Mouse (Mus musculus) neutrophil, adult 83 days (primary cell): Measurements from ENCODE around the gene Tradd. TPM values are rescaled to one million over a fixed set of nuclear protein-coding genes. Genes with fewer than 3 reads are reported as not detected.

Experiments
- total RNA-seq, 2 experiments: library from RNA; stranded (reverse); gene quantifications; one replicate each; pipeline ENCODE4 v1.2.4; 2023

Tradd gene
- total RNA-seq = 10 to 100 TPM; 14.7 to 15.1 TPM

DNA sequence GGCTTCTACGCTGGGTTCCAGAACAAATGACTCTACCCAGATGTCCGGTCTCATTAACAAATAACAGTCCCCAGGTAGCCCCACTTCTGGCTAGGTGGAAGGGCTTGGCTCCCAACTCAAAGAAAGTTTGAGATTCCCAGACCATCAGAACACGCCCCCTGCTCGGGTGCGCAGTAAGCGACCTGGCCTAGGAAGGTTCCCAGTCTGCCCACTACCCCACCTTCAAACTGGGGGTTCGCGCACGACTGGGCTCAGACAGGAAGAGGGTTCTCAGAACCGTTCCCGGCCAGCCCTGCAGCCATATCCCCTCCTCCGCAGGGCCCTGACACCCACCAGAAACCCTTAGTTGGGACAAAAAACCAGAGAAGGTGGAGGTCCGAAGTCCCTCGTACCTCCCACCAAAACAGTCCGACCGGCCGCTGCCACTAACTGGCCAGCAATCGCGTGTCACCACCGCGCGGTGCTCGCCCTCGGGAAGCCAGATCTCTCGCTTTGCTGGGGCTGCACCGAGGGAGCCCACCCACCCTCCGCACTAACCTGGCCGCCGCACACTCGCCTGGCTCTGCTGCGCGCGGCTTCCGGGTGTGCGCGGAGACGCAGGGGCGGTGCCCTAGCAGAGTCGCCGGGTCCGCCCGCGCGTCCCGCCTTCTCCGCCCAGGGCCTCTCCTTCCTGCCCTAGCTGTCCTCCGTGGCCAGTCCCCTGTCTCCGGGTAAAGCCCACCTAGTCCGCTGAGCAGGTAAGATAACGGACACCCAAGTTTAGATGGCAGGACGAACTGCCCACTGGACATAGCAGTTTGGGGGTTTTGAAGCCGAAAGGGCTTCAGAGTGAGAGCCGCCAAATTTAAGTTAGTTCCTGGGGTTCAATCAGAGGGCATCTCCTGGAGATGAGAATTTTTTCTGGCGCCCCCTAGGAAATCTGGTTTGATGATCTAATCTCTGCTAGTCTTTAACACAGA lies at the start of gene Tradd, which contains the start of gene Fbxl8:
Gene Tradd (minus strand): TSS at position 586 of the 959 bp plus-strand sequence.
Gene Fbxl8 (plus strand): TSS at position 625 of the 959 bp plus-strand sequence.

DNA sequence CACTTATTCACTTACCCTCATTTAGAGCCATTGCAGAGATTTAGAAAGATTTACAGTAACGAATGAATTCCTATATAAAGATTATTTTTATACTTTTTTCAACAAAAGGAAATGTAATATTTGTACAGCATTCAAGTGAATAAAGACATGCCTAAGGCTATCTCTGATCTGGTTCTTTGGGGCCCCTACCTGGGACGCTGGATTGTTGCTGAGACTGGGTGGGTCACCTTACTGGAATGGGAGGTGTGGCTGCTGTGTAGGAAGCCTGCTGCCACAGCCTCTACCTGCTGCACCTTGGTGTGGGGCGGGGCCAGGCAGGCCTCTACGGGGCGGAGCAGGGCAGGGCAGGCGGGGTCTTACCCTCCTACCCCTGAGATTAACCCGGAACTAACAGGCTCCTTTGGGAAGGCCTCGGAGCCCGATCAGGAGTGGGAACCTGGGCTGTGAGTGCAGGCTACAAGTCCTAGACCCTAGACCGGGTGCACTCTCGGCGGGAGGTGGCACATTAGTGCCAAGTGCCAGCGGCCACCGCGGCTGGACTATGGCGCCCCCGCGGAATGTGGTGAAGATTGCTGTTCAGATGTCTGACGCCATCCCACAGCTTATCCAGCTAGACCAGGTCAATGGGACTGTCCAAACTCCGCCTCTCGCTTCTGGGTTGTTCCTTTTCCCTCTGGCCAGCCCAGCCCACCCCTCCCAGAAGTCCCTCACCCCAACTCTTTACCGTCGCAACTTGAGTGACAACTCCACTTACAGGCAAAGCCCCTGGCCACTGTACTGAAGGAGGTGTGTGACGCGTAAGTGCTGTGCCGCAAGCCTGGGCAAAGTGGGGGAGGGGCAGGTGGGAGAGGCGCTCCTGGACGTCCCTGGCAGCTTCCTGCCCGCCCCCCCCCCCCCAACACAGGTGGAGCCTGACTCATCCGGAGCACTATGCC lies 41.1 kb upstream of the Tradd start, which contains the start of gene Elmo3:
Gene Elmo3 (plus strand): TSS at position 391 of the 935 bp plus-strand sequence.

DNA sequence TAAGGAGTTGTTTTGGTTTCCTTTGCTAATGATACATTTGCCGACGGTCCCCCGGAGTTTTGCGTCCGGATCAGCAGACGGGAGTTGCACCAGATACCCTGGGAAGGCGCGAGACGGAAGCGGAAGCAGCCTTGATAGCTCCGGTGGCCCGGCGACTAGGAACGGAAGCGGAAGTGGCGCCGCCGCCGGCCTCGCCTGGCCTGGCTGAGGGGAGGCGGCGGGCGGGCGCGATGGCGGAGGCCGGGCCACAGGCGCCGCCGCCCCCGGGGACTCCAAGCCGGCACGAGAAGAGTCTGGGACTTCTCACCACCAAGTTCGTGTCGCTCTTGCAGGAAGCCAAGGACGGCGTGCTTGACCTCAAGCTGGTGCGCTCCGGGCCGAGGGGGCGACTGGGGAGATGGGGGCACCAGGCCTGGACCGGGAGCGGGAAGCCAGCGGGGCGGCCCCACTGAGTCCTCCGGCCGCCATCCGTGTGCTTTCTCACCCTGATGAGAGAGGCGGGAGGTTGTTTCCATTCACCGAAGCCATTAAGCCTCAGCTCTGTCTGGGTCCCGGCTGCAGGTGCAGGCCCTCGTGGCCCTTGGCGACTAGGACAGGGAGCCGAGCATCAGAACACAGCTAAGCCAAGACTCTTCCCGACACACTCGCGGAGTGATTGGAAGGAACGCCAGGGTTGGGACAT lies 33.2 kb upstream of the Tradd start, which contains the start of gene E2f4:
Gene E2f4 (plus strand): TSS at position 153 of the 682 bp plus-strand sequence.

DNA sequence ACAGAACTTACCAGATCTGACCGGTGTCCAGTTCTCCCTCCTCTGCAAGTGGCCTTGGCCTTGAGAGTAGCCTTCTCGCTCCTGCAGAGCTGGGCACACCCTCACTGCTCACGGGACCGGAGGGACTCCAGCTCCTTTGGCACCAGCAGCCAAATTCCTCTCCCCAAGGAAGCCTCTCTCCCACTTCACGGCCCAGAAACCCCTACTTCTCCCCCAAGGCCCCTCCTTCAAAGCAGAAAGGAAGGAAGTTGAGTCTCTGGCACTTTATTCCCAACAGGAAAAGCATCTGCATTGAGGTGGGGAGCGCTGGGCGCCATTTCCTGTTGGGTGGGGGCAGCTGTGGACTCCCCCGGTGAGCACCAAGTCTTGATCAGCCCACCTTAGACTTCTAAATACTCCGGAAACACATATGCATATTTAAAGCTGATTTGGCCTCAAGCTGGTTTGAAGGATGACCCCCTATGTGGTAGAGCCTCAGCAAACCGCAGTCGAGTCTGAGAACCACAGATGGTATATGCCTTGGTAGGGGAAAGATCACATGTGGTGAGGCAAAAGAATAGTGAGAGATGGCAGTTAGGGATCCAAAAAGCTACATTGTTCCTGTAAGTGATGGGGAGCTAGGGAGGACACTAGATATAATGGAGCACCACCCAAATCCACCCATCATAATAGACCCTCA lies 31.6 kb upstream of the Tradd start, which contains the start of gene Exoc3l:
Gene Exoc3l (minus strand): TSS at position 207 of the 679 bp plus-strand sequence.

DNA sequence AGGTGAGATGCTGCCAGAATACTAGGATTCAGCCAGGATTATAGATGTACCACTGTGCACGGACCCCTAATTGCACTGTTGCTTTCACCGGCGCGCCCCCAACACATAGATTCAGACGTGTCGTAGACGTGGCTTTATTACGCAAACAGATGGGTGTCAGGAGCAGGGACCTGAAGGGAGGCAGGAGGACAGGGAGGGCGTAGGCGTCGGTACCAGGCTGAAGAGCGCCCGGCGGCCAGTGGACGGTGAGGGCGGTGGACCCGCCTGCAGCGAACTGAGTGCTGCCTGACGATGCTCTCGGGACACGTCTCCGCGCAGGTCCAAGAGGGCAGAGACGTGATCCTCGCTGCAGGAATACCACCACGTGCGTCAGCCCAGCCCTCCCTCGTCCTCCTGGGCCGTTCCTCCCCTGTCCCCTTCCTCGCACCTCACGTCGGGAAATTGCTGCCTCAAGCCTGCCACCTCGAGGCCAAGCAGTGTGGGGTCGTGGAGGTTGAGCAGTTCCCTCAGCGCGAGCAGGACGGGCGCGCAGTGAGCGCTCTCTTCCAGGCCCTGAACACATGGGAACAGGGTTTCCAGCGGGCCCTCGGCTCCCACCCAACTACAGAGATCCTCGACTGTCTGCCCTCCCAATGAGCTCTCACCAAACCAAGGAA lies 25.5 kb upstream of the Tradd start, which contains the start of gene 4931428F04Rik:
Gene 4931428F04Rik (minus strand): TSS at position 60 of the 656 bp plus-strand sequence.

DNA sequence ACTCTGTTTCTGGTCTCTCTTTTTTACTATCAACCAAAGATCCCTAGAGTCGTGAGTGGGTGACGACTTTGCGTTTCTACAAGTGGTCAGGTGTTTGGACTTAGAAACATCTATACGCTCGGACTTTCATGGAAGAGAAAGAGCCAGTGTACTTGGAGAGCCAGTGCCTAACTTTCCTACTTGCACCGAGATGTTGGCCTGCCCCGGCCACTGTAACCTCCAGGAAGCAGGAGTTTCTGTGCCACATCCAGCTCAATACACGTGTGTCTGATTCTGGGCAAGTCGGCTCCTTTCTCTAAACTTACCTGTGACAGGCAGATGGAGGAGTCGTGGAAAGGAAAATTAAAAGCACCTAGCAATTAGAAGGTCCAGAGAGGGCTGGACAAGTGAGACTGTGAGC lies 11.4 kb upstream of the Tradd start, which contains the start of gene Nol3:
Gene Nol3 (plus strand): TSS at position 301 of the 400 bp plus-strand sequence.

DNA sequence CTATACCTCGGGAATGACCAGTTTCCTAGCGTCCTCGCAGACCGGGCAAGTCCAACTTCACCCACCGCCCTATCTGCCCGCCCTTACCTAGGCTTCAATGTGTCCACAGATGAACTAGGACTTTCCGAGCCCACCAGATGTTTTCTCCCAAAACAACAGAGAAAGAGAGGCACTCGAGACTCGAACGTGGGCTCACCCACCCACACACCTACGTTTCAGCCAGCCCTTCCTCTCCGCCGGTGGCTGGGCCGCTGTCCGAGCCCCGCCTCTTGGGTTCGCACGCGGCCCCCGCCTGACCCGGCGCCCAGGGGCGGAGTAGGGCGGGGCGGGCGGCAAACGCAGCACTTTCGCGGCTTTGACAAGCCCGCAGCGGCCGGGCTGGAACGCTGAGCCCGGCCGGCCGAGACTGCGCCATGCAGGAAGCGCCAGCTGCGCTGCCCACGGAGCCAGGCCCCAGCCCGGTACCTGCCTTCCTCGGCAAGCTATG lies 5.1 kb upstream of the Tradd start, which contains the start of gene Hsf4:
Gene Hsf4 (plus strand): TSS at position 341 of the 487 bp plus-strand sequence.

DNA sequence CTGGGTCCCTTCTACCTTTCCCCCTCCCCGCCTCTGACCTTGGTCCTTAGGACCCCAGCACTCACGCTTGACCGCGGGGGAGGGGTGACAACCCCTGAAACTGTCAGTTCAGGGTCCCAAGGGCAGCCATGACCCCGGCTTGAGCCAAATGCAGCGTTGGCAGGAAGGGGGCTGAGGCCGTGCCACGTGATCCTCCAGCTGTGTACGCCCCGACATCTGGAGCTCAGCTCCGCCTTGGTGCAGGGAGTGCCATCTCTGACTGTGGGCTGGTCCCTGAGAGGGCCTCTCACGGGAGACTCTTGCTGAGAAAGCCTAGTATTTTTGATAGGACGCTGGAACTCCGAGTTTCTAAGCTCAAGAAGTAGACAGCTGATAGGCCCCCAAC lies 9.5 kb downstream of the Tradd start, which contains the start of gene B3gnt9:
Gene B3gnt9 (minus strand): TSS at position 188 of the 385 bp plus-strand sequence.

DNA sequence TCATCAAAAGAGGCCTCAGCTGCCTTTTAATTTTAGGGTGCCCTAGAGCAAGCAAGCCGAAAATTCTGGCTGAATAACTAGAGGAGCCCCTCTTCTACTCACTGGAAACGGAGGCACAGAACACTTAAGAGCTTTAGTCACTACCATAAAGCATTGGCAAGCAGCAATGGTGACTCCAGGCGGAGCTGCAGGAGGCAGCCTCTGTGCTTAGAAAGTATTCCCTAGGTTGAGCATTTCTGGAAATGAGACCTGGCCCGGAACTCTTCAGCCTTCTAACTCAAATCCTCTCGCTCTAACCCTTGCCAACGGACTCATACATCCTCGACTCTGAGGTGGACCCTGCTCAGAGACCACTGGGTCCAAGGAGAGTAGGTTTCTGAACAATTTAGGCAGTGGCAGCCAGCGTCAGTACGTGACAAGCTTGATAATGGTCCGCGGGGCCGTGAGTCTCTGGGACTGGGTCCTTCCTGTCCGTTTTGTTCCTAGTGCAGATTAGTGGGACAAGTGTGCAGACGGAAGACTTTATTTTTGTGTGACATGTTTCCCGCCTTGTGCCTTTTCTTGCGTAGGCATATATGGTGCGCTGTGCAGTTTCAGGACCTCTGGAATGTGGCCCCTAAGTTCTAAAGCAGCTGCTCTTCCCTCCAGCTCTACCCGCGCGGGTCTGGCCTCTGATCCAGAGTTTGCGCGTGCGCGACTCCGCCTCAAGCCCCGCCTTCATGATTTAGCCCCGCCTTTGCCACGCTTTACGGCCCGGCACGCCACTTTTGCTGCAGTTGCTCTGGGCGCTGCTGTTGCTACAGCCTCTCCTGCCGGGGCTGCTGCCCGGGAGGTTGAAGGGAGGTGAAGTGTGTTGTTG lies 39.8 kb downstream of the Tradd start, which contains the start of gene D230025D16Rik:
Gene D230025D16Rik (plus strand): TSS at position 733 of the 859 bp plus-strand sequence.

Other genes starting within 250 kb of the Tradd start
- not detected for gene Ces3a, start 216.0 kb downstream of the Tradd start, total RNA-seq
- not detected for gene Ces3b, start 180.9 kb downstream of the Tradd start, total RNA-seq
- not detected for gene Ces4a, start 132.8 kb downstream of the Tradd start, total RNA-seq
- gene Cbfb, start 93.9 kb downstream of the Tradd start, total RNA-seq = 10 to 100 TPM; 75.7 to 84.6 TPM
- 10 to 100 TPM; 28.4 to 40.9 TPM for gene D230025D16Rik, start 39.5 kb downstream of the Tradd start, total RNA-seq
- gene B3gnt9, start 9.5 kb downstream of the Tradd start, total RNA-seq = 1 to 10 TPM in 1 of 2 experiments, under 1 TPM in 1; 0.46 to 1.0 TPM
- gene Fbxl8, start within 50 bp of the Tradd start, total RNA-seq = 1 to 10 TPM; 4.4 to 7.2 TPM
- gene Hsf4, start 5.2 kb upstream of the Tradd start, total RNA-seq = under 1 TPM in 1 of 2 experiments, not detected in 1; 0.75 TPM
- not detected for gene Nol3, start 11.5 kb upstream of the Tradd start, total RNA-seq
- 1 to 10 TPM; 1.4 to 1.8 TPM for gene 4931428F04Rik, start 25.3 kb upstream of the Tradd start, total RNA-seq
- 1 to 10 TPM; 1.0 to 1.5 TPM for gene Exoc3l, start 31.5 kb upstream of the Tradd start, total RNA-seq
- gene E2f4, start 33.1 kb upstream of the Tradd start, total RNA-seq = 10 to 100 TPM; 58.9 to 66.0 TPM
- 1 to 10 TPM in 1 of 2 experiments, under 1 TPM in 1; 0.81 to 1.7 TPM for gene Elmo3, start 41.0 kb upstream of the Tradd start, total RNA-seq
- gene Lrrc29, start 61.7 kb upstream of the Tradd start, total RNA-seq = 1 to 10 TPM; 5.8 to 6.6 TPM
- gene Tmem208, start 61.7 kb upstream of the Tradd start, total RNA-seq = 10 to 100 TPM; 25.0 to 27.3 TPM
- gene Fhod1, start 83.3 kb upstream of the Tradd start, total RNA-seq = 10 to 100 TPM; 32.7 to 37.5 TPM
- gene Slc9a5, start 84.2 kb upstream of the Tradd start, total RNA-seq = 1 to 10 TPM in 1 of 2 experiments, under 1 TPM in 1; 0.82 to 1.2 TPM
- gene Plekhg4, start 108.7 kb upstream of the Tradd start, total RNA-seq = under 1 TPM in 1 of 2 experiments, not detected in 1; 0.22 TPM
- gene Kctd19, start 148.9 kb upstream of the Tradd start, total RNA-seq = under 1 TPM in 1 of 2 experiments, not detected in 1; 0.13 TPM
- gene Lrrc36, start 149.0 kb upstream of the Tradd start, total RNA-seq = under 1 TPM in 1 of 2 experiments, not detected in 1; 0.24 TPM
- 1 to 10 TPM; 6.6 to 8.5 TPM for gene Tppp3, start 206.9 kb upstream of the Tradd start, total RNA-seq
- 1 to 10 TPM; 1.1 to 2.7 TPM for gene Zdhhc1, start 232.3 kb upstream of the Tradd start, total RNA-seq